Mouse (Mus musculus): ENCODE results near the gene Dnajb8.

DNA sequence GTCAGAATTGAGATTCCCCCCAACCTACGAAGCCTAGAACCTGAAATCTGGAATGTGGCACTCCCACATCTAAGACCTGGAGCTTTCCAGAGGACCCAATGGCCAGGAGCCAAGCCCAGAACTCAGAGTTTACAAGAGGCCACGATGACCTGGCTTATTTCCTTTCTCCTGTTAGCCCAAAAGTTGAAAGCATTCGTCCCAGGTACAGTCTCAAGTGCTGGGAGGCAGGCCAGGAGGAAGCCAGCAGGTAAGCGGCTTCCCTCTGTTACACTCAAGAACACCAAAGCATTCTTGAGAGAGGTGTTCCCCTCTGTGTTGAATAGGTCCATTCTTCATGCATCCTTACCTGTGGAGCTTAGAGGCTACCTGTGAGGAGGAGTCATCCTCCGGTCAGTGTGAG is 12.6 kb upstream of the Dnajb8 start:
- TF ChIP-seq POLR2A (IDR thresholded peaks at IDR 0.05; ENCODE audit: insufficient read depth, low read depth, low read length), result no peak
- TF ChIP-seq CTCF (IDR thresholded peaks at IDR 0.05), result no peak

Measured in heart, adult 2 months (tissue).